Mouse (Mus musculus) ZHBTc4 (cell line): ENCODE results near the gene Kat2a.

ENCODE experiments used
- DNase-seq: peaks from one replicate; pipeline ENCODE4 v3.0.0-alpha.2; 2011; ENCODE audit warnings: low read depth, low spot score

Kat2a gene

GRCm38 (mm10) chr11:100711783-100712615 lies at the start of gene Kat2a:
Gene Kat2a, minus strand, starts transcription at chr11:100712465.
- peak; percentile 93 for DNase-seq

GRCm38 (mm10) chr11:100761547-100762045 lies 49.3 kb upstream of the Kat2a start:
- peak; percentile 95 for DNase-seq

GRCm38 (mm10) chr11:100759611-100760233 lies 47.5 kb upstream of the Kat2a start, which contains the start of gene Kcnh4:
Gene Kcnh4, minus strand, starts transcription at chr11:100759942.
- peak; percentile 88 for DNase-seq

GRCm38 (mm10) chr11:100758707-100759610 lies 46.7 kb upstream of the Kat2a start:
- peak; percentile 78 for DNase-seq

GRCm38 (mm10) chr11:100757566-100757965 lies 45.3 kb upstream of the Kat2a start:
- DNase-seq = no peak

GRCm38 (mm10) chr11:100756476-100756875 lies 44.2 kb upstream of the Kat2a start:
- DNase-seq = no peak

GRCm38 (mm10) chr11:100754693-100755057 lies 42.4 kb upstream of the Kat2a start:
- DNase-seq = no peak

- DNase-seq = no peak
These were observed 41.9 kb upstream of the Kat2a start for GRCm38 (mm10) chr11:100754021-100754692.

GRCm38 (mm10) chr11:100752294-100752693 lies 40.0 kb upstream of the Kat2a start:
- DNase-seq = no peak

GRCm38 (mm10) chr11:100750127-100750526 lies 37.9 kb upstream of the Kat2a start:
- DNase-seq = no peak

- DNase-seq = peak; percentile 67
These were observed 37.2 kb upstream of the Kat2a start for GRCm38 (mm10) chr11:100749469-100749868.

GRCm38 (mm10) chr11:100748620-100749019 lies 36.4 kb upstream of the Kat2a start:
- DNase-seq = no peak

- DNase-seq = no peak
These were observed 34.8 kb upstream of the Kat2a start for GRCm38 (mm10) chr11:100747114-100747513.

- DNase-seq = peak; percentile 52
These were observed 34.3 kb upstream of the Kat2a start for GRCm38 (mm10) chr11:100746546-100746945.

- peak; percentile 85 for DNase-seq
These were observed 32.8 kb upstream of the Kat2a start for GRCm38 (mm10) chr11:100745085-100745484.

- DNase-seq = no peak
These were observed 29.1 kb upstream of the Kat2a start for GRCm38 (mm10) chr11:100741348-100741747.

GRCm38 (mm10) chr11:100738749-100739148 lies 26.5 kb upstream of the Kat2a start:
- no peak for DNase-seq

GRCm38 (mm10) chr11:100738066-100738604 lies 25.9 kb upstream of the Kat2a start, which contains the start of gene Rab5c:
Gene Rab5c, minus strand, starts transcription at chr11:100738215.
- DNase-seq = peak; percentile 100

GRCm38 (mm10) chr11:100737105-100737733 lies 25.0 kb upstream of the Kat2a start:
- DNase-seq = no peak

GRCm38 (mm10) chr11:100736746-100737080 lies 24.4 kb upstream of the Kat2a start:
- DNase-seq = no peak
